Mouse (Mus musculus): ENCODE data around the gene Mul1. TPM values are rescaled to one million over a fixed set of nuclear protein-coding genes. Genes with fewer than 3 reads are reported as not detected.

The Mul1 gene
- 32.6 and 35.2 TPM in 2 replicates for total RNA-seq (2014; rRNA removed)
- 17.6 and 19.2 TPM in 2 replicates for polyA plus RNA-seq (2015; fragmentation: Nextera tagmentation; extraction: Ambion mirVana)

DNA sequence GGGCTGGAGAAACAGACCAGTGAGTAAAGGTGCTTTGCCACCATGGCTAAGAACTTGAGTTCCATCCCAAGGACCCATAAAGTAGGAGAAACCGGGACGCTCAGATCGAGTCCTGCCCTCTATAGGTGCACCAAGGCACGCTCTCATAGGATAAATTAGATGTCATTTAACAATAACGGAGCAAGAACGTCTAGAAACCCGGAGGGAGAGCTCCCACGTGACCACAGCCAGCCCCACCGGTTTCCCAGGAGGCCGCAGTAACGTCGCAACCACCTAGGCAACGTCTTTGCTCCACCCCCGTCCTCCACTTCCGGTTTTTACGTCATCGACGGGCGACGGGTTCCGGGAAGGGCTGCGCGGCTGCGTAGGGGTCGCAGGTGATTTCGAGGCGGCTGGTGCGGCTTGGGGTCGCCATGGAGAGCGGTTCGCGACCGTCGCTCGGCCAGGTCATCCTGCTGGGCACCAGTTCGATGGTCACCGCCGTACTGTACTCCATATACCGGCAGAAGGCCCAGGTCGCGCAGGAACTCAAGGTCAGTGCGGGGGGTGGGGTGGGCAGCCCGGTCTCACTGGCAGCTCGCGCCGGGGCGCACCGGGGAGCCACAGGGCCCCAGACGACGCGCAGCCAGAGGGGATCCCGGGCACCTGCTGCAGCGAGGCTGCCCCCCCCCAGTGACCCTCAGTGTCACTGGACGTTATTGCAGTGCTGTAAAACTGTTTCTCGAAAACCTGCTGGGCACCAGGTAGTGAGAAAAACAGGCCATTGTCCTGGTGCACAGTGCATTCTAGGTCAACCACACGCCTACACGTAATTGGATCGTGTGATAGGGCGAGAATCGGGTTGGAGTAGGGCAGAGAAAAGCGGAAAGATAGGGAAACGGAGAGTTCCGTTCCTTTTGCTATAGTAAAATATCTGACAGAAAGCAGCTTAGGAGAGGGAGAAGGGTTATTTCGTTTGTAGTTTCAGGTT is at the start of gene Mul1:
Gene Mul1, plus strand, starts transcription at position 325 of the 970 bp plus-strand sequence.
- Histone ChIP-seq H3K27me3 (ENCODE audit: insufficient read depth, low read length) (no peaks in the 10 kb centered on the region), H3K4me1 (ENCODE audit: insufficient read depth, low read length) (peaks cover 9% of the 10 kb centered on the region), H3K9me3 (ENCODE audit: low read length) (no peaks in the 10 kb centered on the region), H3K27ac (ENCODE audit: low read depth, low read length) (peak within 1 kb of the TSS; percentile 80), H3K4me2 (ENCODE audit: low read depth, low read length, poor library complexity, severe bottlenecking) (peak within 1 kb of the TSS; percentile 72), H3K36me3 (ENCODE audit: insufficient read depth, low read length) (peaks cover 27% of the 10 kb centered on the region), H3K4me3 (ENCODE audit: low read depth, low read length) (peak within 1 kb of the TSS; percentile 88), H3K9ac (replicated peaks; ENCODE audit: low read length, poor library complexity, severe bottlenecking) (peak within 1 kb of the TSS; percentile 91)
- ATAC-seq (ENCODE audit: low FRiP score) (peak; percentile 93), DNase-seq (ENCODE audit: low spot score) (peak; percentile 97)
- TF ChIP-seq CTCF (IDR thresholded peaks at IDR 0.05) = peak; percentile 58
- 2% methylated on average over 64 of the region's 64 CpGs for WGBS

DNA sequence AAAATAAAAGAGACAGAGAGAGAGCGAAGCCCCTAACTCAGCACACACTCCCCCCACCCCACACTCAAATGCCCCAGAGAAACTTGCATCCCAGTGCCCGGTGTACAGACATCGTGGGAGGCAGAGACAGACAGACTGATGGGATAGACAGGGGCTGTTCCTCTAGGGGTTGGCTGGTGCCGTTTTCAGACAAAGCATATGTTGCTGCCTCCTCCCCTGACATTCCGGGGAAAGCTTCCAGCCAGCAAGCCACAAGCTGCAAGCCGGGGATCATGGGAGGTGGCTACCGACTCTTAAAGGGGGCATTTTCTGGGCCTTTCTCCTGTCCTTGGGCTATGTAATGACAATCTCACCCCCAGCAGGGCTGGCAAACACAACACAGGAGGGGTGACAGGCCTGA is 40.8 kb upstream of the Mul1 start:
- Histone ChIP-seq H3K27ac (ENCODE audit: low read depth, low read length) (no peak overlapping the region), H3K9me3 (ENCODE audit: low read length) (no peaks in the 10 kb centered on the region), H3K4me3 (ENCODE audit: low read depth, low read length) (peak overlapping the region; percentile 60), H3K36me3 (ENCODE audit: insufficient read depth, low read length) (no peaks in the 10 kb centered on the region), H3K4me1 (ENCODE audit: insufficient read depth, low read length) (no peaks in the 10 kb centered on the region; the same call in 1 of the 2 replicates), H3K27me3 (ENCODE audit: insufficient read depth, low read length) (peaks cover 35% of the 10 kb centered on the region), H3K9ac (replicated peaks; ENCODE audit: low read length, poor library complexity, severe bottlenecking) (peak overlapping the region; percentile 29; the same call in 1 of the 2 replicates), H3K4me2 (ENCODE audit: low read depth, low read length, poor library complexity, severe bottlenecking) (peak overlapping the region; percentile 86)
- 57% methylated on average over 7 of the region's 7 CpGs for WGBS
- TF ChIP-seq CTCF (IDR thresholded peaks at IDR 0.05) = no peak
- DNase-seq (ENCODE audit: low spot score) = no peak
- no peak for ATAC-seq (ENCODE audit: low FRiP score)

DNA sequence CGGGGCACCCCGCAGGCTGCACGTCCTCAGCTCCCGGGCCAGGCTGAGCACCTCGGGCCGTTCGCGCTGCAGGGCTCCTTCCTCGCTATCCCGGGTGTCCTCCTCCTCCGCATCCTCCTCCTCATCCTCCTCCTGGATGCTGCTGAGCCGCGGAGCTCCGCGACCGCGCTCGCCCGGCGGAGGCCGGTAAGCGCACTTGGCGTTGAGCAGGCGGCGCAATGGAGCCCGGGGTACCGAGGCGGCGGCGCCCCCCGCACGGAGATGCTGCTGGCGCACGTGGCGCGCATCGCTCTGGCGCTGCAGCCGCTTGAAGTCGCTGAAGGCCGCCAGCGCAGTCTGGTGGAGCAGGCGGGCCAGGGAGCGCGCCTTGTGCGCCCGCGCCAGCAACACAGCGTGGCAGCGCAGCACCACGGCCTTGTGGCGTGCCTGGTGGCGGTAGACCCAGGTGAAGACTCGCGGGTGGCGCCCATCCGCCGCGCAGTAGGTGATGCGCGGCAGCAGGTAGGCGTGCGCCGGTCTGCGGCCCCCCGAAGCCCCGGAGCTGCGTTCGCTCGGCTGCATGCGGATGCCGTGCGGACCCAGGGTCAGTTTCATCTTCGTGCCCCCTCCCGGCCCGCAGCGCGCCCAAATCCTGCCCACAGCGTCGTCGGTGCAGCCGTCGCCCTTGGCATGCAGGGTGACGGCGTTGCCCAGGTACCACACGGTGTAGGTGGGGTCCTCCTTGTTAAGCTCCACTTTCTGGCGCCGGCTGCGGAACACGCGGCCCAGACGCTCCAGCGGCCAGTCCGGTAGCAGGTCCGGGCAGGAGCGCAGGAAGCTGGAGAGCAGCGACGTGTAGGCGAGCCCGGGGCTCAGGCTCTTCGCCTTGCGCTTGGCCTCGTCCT is 39.1 kb upstream of the Mul1 start:
- DNase-seq (ENCODE audit: low spot score) (peak; percentile 47), ATAC-seq (ENCODE audit: low FRiP score) (peak; percentile 53)
- WGBS = 2% methylated on average over 74 of the region's 103 CpGs
- H3K4me2 ChIP-seq (ENCODE audit: low read depth, low read length, poor library complexity, severe bottlenecking) = peak overlapping the region; percentile 86
- H3K9me3 ChIP-seq (ENCODE audit: low read length) = no peaks in the 10 kb centered on the region
- peak overlapping the region; percentile 73 for H3K9ac ChIP-seq (replicated peaks; ENCODE audit: low read length, poor library complexity, severe bottlenecking)
- peak overlapping the region; percentile 57; the same call in 1 of the 2 replicates for H3K27ac ChIP-seq (ENCODE audit: low read depth, low read length)
- H3K36me3 ChIP-seq (ENCODE audit: insufficient read depth, low read length) = no peaks in the 10 kb centered on the region
- no peaks in the 10 kb centered on the region; the same call in 1 of the 2 replicates for H3K4me1 ChIP-seq (ENCODE audit: insufficient read depth, low read length)
- 0 out of 2 replicates have a peak, but pooled peaks have one; percentile 7 for TF ChIP-seq CTCF (IDR thresholded peaks at IDR 0.05)
- peaks cover 35% of the 10 kb centered on the region for H3K27me3 ChIP-seq (ENCODE audit: insufficient read depth, low read length)
- H3K4me3 ChIP-seq (ENCODE audit: low read depth, low read length) = peak overlapping the region; percentile 60

DNA sequence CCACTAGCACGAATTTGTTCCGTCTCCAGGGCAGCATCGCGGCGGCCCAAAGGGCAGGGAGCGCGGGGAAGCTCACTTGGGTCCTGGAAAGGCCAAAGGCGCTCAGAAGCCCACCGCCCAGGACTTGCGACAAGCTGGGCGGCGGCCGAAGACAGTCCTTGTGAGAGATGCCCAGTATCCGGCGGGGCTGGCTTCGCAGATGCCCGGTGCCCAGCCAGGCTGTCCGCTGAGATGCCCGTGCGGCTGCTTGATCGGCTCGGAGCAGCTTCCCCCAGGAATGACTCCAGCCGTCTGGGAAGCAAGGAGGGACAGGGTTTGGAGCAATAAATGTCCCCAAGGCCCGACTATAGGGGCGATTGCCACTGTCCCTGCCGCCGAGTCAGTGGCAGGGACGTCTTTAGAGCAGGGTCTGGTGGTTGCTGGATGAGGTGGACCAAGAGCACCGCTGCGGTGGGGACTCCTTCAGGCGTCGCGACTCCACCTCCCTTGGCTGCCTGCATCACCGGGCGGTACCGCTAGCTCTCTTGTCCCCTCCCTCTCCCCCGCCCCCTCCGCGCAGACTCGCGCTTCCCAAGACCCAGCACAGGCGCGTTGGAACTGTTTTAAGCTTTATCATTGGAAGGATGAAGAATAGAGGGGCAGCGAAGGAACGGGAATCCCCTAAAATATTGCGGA is 38.4 kb upstream of the Mul1 start, which contains the start of gene Fam43b:
Gene Fam43b, minus strand, starts transcription at position 558 of the 675 bp plus-strand sequence.
- H3K4me1 ChIP-seq (ENCODE audit: insufficient read depth, low read length) = no peaks in the 10 kb centered on the region; the same call in 1 of the 2 replicates
- 2% methylated on average over 45 of the region's 46 CpGs for WGBS
- peaks cover 35% of the 10 kb centered on the region for H3K27me3 ChIP-seq (ENCODE audit: insufficient read depth, low read length)
- H3K27ac ChIP-seq (ENCODE audit: low read depth, low read length) = peak within 1 kb of the TSS; percentile 57
- no peak for TF ChIP-seq CTCF (IDR thresholded peaks at IDR 0.05)
- no peaks in the 10 kb centered on the region for H3K9me3 ChIP-seq (ENCODE audit: low read length)
- peak within 1 kb of the TSS; percentile 86 for H3K4me2 ChIP-seq (ENCODE audit: low read depth, low read length, poor library complexity, severe bottlenecking)
- H3K4me3 ChIP-seq (ENCODE audit: low read depth, low read length) = peak within 1 kb of the TSS; percentile 60
- peak within 1 kb of the TSS; percentile 73 for H3K9ac ChIP-seq (replicated peaks; ENCODE audit: low read length, poor library complexity, severe bottlenecking)
- H3K36me3 ChIP-seq (ENCODE audit: insufficient read depth, low read length) = no peaks in the 10 kb centered on the region
- ATAC-seq (ENCODE audit: low FRiP score) (peak; percentile 62; the same call in 1 of the 2 replicates), DNase-seq (ENCODE audit: low spot score) (peak; percentile 80)

GRCm38 (mm10) chr4:138396711-138397110 is 37.8 kb upstream of the Mul1 start:
- WGBS = 4% methylated on average over 8 of the region's 8 CpGs
- no peak for TF ChIP-seq CTCF (IDR thresholded peaks at IDR 0.05)
- Histone ChIP-seq H3K4me2 (ENCODE audit: low read depth, low read length, poor library complexity, severe bottlenecking) (peak overlapping the region; percentile 86), H3K4me3 (ENCODE audit: low read depth, low read length) (peak overlapping the region; percentile 60), H3K27me3 (ENCODE audit: insufficient read depth, low read length) (peaks cover 35% of the 10 kb centered on the region), H3K27ac (ENCODE audit: low read depth, low read length) (peak overlapping the region; percentile 57), H3K9me3 (ENCODE audit: low read length) (no peaks in the 10 kb centered on the region), H3K4me1 (ENCODE audit: insufficient read depth, low read length) (no peaks in the 10 kb centered on the region; the same call in 1 of the 2 replicates), H3K36me3 (ENCODE audit: insufficient read depth, low read length) (no peaks in the 10 kb centered on the region), H3K9ac (replicated peaks; ENCODE audit: low read length, poor library complexity, severe bottlenecking) (peak overlapping the region; percentile 73)
- DNase-seq (ENCODE audit: low spot score) (no peak), ATAC-seq (ENCODE audit: low FRiP score) (no peak)
